Comparison of ENCODE assay signal across 8 mouse cellular contexts in genomic region chr10:95562395-95562794, GRCm38 (mm10). TPM values are rescaled to one million over a fixed set of nuclear protein-coding genes. Genes with fewer than 3 reads are reported as not detected.
A peak's percentile ranks its signal among the peaks of the same experiment; 100 is the strongest.
DNase-seq lines count a peak whose midpoint lies in the region; ATAC-seq lines count a peak whose summit lies in the region.

No protein-coding gene starts in this region.

- no peaks in the 10 kb centered on the region for H3K36me3 ChIP-seq in forebrain, embryonic 11.5 days (ENCODE audit: control insufficient read depth, insufficient read depth, low read length)
- peaks cover 2% of the 10 kb centered on the region; the same call in 1 of the 2 replicates for H3K36me3 ChIP-seq in liver, embryonic 11.5 days (ENCODE audit: control insufficient read depth, insufficient read depth, low read length)

- H3K27me3 ChIP-seq in forebrain, embryonic 11.5 days (ENCODE audit: control insufficient read depth, insufficient read depth, low read length) = no peaks in the 10 kb centered on the region
- H3K27me3 ChIP-seq in liver, embryonic 11.5 days (replicated peaks; ENCODE audit: control insufficient read depth, insufficient read depth, low read length) = no peaks in the 10 kb centered on the region

- WGBS in forebrain, embryonic 11.5 days = 17% methylated on average over 8 of the region's 8 CpGs
- 10% methylated on average over 8 of the region's 8 CpGs for WGBS in liver, embryonic 11.5 days

- peak; percentile 84 for DNase-seq in heart, adult 11 months
- no peak for DNase-seq in heart, adult 9 months (ENCODE audit: low spot score in 2 of 2)
- peak; percentile 29 for DNase-seq in 3T3-L1 (ENCODE audit: low read depth, low spot score)
- DNase-seq in forebrain, embryonic 11.5 days (ENCODE audit: low spot score) = peak; percentile 37
- no peak for DNase-seq in liver, embryonic 11.5 days (ENCODE audit: low spot score)
- DNase-seq in natural killer cell, adult 2 months (ENCODE audit: low spot score in 2 of 2) = no peak
- no peak for DNase-seq in left cerebral cortex, postnatal 14 days (ENCODE audit: low spot score in 2 of 2)
- DNase-seq in adrenal gland, postnatal 14 days = no peak

- peak overlapping the region; percentile 68 for H3K4me2 ChIP-seq in forebrain, embryonic 11.5 days (ENCODE audit: low read depth, low read length, severe bottlenecking)
- H3K4me2 ChIP-seq in liver, embryonic 11.5 days = peak overlapping the region; percentile 92

- H3K27ac ChIP-seq in forebrain, embryonic 11.5 days (ENCODE audit: low read depth, low read length) = no peak overlapping the region
- H3K27ac ChIP-seq in liver, embryonic 11.5 days (ENCODE audit: low read depth, low read length) = peak overlapping the region; percentile 13; the same call in 1 of the 2 replicates

- H3K4me3 ChIP-seq in forebrain, embryonic 11.5 days (ENCODE audit: low read depth, low read length) = peak overlapping the region; percentile 89
- H3K4me3 ChIP-seq in liver, embryonic 11.5 days (ENCODE audit: low read depth, low read length) = peak overlapping the region; percentile 87

- intact Hi-C loops in left cerebral cortex, postnatal 14 days (cut with DNase I) = loop anchor here (2.0 to 5.0 kb wide), 3 partner anchors 40 to 120 kb away; no protein-coding TSS in a partner anchor

- peaks cover 8% of the 10 kb centered on the region; the same call in 1 of the 2 replicates for H3K4me1 ChIP-seq in forebrain, embryonic 11.5 days (replicated peaks; ENCODE audit: control insufficient read depth, insufficient read depth, low read length)
- peaks cover 30% of the 10 kb centered on the region for H3K4me1 ChIP-seq in liver, embryonic 11.5 days (replicated peaks; ENCODE audit: control insufficient read depth, insufficient read depth, low read length)

- peak overlapping the region; percentile 96 for H3K9ac ChIP-seq in forebrain, embryonic 11.5 days (ENCODE audit: low read length)
- H3K9ac ChIP-seq in liver, embryonic 11.5 days (ENCODE audit: low read depth, low read length) = peak overlapping the region; percentile 98

- ATAC-seq in forebrain, embryonic 11.5 days (replicated peaks; ENCODE audit: low FRiP score) = no peak
- ATAC-seq in liver, embryonic 11.5 days (replicated peaks; ENCODE audit: low FRiP score) = no peak

- H3K9me3 ChIP-seq in forebrain, embryonic 11.5 days (ENCODE audit: control insufficient read depth, low read length) = no peaks in the 10 kb centered on the region
- H3K9me3 ChIP-seq in liver, embryonic 11.5 days (ENCODE audit: control insufficient read depth, low read length) = no peaks in the 10 kb centered on the region

RNA-seq across cellular contexts. Expression of gene Nudt4, which starts 1.6 kb away (rescaled TPM):
- 119 and 123 TPM in 2 replicates for polyA plus RNA-seq in forebrain, embryonic 11.5 days (2014; fragmentation: Nextera tagmentation; extraction: Ambion mirVana)
- polyA plus RNA-seq in liver, embryonic 11.5 days (2014; fragmentation: Nextera tagmentation; extraction: Ambion mirVana) = 95.8 and 97.9 TPM in 2 replicates
- 100 to 1,000 TPM; 185 to 192 TPM for total RNA-seq in left cerebral cortex, postnatal 14 days (2021)
- total RNA-seq in adrenal gland, postnatal 14 days (2021) = 103 and 113 TPM in 2 replicates

RNA-seq across cellular contexts. Expression of gene Ube2n, which starts 47.5 kb away (rescaled TPM):
- 499 and 501 TPM in 2 replicates for polyA plus RNA-seq in forebrain, embryonic 11.5 days (2014; fragmentation: Nextera tagmentation; extraction: Ambion mirVana)
- 310 and 327 TPM in 2 replicates for polyA plus RNA-seq in liver, embryonic 11.5 days (2014; fragmentation: Nextera tagmentation; extraction: Ambion mirVana)
- 100 to 1,000 TPM; 202 to 212 TPM for total RNA-seq in left cerebral cortex, postnatal 14 days (2021)
- 133 and 134 TPM in 2 replicates for total RNA-seq in adrenal gland, postnatal 14 days (2021)

Comparison
In these comparisons a context has a peak if more than half of its experiments do, and no peak if none do; other contexts are left out.
1. DNase-seq: peak in heart, adult 11 months (single experiment), 3T3-L1 (single experiment) and forebrain, embryonic 11.5 days (single experiment); none in heart, adult 9 months (0 of 2), liver, embryonic 11.5 days (single experiment), natural killer cell, adult 2 months (0 of 2), left cerebral cortex, postnatal 14 days (0 of 2) and adrenal gland, postnatal 14 days (single experiment).